Mouse (Mus musculus) hindlimb bud, embryonic 11.5 days (tissue): ENCODE data around the gene Thsd7b.

Experiments used
- DNase-seq: peaks from one replicate; pipeline ENCODE4 v3.0.0-alpha.2; 2012; ENCODE audit warnings: low read depth, low spot score; ENCODE audit errors: extremely low spot score

Thsd7b gene

GRCm38 (mm10) chr1:129272982-129273937 lies at the start of gene Thsd7b:
Gene Thsd7b (plus strand): TSS chr1:129273302.
- no peak for DNase-seq

- DNase-seq: no peak
These were observed 28.8 kb upstream of the Thsd7b start for GRCm38 (mm10) chr1:129244292-129244691.

- no peak for DNase-seq
These were observed 22.2 kb upstream of the Thsd7b start for GRCm38 (mm10) chr1:129250704-129251443.

DNA sequence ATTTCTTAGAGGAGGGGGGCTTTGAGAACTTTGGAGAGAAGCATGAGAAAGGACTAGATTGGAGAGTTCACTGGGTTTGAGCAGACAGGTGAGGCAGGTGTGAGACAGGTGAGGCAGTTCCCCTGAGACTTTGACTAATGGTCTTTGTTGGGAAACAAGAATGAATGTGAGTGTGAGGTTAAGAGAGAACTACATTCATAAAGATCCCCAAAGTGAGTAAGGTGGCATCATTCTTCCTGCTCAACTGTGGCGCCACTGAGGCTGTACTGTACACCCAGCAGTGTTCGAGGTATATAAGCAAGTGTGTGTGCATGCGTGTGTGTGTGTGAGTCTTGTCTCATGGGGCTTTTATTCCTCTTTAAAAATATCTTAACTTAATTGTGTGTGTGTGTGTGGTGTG lies 6.4 kb upstream of the Thsd7b start:
- DNase-seq: no peak

DNA sequence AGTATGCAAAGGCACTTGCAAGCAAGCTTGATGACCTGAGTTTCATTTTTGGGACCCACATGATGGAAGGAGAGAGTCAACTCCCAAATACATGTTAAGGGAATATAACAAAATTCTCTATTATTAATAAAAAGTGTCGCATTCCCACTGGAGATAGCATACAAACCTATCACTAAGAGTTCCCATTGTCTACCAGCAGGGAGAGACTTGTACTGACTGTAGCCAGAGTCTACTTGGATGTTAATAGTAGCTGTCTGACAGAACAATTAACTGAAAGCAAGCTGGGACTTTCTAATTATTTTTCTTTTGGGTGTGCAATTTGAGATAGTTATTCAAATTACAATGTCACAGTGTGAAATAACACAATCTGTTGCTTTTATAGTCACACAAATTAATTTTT lies 31.1 kb downstream of the Thsd7b start:
- no peak for DNase-seq

DNA sequence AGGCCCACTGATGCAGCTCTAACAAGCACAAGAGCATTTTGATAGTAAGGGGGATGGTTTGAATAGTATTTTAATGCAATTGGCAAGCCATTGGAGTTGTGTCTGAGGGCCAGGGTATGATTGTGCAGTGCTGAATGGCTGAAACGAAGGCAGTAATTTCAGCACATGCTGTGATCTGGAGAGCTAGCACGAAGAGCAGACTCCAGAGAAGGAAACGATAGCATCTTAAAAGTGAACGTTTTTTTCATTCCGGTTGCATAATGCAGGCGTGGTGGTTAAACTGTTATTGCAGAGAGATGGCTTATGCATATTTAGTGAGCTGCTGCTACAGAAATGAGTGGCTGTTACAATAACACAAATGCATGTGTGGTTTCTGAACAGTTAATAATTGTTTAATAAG lies 51.3 kb downstream of the Thsd7b start:
- DNase-seq: no peak

- no peak for DNase-seq
These were observed 51.7 kb downstream of the Thsd7b start for GRCm38 (mm10) chr1:129324798-129325197.

GRCm38 (mm10) chr1:129356631-129357030 lies 83.5 kb downstream of the Thsd7b start:
- DNase-seq: no peak

DNA sequence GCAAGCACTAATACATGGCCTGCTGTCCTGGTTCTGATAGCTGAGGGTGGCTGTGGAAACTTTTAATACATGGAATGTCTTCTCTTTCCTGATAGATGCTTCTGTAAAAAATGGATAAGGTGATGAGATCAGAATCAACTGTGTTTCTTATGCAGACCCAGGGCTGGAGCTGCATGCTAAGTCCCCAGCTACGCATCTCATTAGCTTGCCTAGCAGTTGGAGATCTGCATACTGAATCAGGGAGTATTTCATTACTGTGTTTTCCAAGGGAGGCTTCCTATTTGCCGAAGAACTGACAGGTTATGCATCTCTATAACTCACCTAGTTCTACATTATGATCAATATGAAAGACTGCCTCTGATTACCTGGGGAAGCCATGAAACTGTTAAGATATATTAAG lies 84.3 kb downstream of the Thsd7b start:
- no peak for DNase-seq

DNA sequence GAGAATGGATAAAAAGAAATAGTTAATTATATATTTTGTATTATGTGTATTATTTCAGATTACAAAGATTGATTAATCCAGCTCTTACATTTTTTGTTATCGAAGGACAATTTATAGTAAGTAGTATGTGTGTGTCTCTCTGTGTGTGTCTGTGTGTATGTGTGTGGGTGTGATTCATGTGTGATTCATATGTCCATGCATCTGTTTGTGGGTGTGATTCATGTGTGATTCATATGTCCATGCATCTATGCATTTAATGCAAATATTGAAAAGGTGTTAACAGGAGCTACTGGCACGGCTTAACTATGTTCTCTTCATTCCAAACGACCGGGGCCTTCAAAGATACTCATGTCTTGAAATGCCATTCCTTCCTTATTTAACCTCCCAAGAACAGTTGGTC lies 90.3 kb downstream of the Thsd7b start:
- DNase-seq: no peak

- no peak for DNase-seq
These were observed 91.7 kb downstream of the Thsd7b start for GRCm38 (mm10) chr1:129364828-129365227.

GRCm38 (mm10) chr1:129365590-129365989 lies 92.5 kb downstream of the Thsd7b start:
- DNase-seq: no peak

DNA sequence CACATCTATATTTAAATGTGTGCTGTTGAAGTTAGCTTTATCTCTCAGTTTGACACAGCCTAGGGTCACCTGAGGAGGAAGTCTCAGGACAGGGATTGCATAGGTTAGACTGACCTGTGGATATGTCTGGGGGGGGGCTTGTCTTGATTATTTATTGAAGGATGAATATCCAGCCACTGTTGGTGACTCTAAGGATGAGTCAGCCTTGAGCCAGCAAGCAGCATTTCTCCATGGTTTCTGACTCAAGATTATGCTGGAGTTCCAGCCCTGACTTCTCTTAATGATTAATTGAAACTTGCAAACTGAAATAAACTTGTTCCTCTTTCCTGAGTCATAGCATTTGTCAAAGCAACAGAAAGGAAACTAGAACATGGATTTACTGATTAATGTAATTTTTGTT lies 113.4 kb downstream of the Thsd7b start:
- no peak for DNase-seq

DNA sequence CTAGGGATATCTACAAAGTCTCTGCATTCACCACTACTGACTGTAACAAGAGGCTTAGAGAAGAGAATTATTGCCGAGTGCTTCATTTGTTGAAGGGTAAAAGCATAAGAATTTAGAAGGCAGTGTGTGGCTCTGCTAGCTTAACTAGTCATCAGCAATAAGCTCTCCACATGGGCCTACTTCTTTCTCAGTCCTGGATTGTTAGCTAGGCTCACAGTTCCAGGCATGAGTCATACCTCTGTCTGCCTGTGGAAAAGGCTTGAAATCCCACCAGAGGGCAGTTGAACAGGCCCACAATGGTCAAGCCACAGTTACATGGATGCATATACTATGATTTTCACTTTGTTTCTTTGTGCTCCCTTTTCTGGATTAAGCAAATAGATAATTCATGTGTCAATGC lies 138.5 kb downstream of the Thsd7b start:
- no peak for DNase-seq

DNA sequence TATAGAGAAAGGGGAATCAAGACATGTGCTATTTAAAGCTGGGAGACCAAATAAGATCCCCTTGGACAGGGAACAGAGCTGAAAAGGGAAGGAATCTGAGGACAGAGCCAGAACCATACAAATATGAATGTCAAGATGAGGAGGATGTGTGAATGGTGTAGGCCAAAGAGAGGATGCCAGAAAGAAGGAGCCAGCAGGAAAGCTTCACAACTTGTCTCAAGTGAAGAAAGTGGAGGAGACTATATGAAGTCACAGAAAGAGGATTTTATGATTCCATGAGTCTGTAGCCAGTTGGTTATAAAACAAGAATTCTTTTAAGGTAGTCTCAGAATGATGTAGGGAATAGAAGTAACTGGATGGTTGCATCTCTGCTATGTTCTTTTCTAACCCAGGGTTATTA lies 148.5 kb downstream of the Thsd7b start:
- no peak for DNase-seq

GRCm38 (mm10) chr1:129464414-129464813 lies 191.3 kb downstream of the Thsd7b start:
- DNase-seq: no peak

- DNase-seq: no peak
These were observed 200.4 kb downstream of the Thsd7b start for GRCm38 (mm10) chr1:129473504-129473903.

DNA sequence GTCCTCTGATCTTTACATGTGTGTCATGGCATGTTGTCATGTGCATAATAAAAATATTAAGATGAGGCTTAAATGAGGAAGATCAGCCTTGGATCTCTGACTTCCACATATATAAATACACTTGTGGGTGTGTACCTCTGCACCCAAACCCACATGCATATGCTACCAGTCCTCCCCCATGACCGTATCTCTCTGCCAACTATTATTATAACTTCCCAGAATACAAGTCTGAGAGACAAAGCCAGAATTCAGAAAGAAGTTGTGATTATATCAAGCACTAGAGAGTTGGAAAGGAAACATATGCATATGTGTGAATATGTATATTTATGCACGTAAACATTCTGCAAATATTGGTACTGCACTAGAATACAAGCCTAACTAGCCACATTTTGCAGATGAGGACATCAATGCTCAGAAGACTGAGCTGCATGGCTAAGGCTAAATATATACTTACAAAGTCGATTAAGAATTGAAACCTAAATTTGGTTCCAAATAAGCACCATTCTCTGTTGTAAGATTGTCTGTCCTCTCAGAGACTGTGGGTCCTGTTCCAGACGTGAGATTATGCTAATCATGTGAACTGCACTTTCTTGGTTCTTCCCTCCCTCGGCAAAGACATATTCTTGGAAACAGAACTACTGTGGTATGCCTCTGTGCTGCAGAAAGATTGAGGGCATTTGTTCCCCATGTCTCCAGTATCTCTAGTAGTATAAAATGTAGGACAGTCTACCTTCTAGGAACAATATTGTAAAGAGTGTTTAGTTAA lies 211.3 kb downstream of the Thsd7b start:
- DNase-seq: no peak

- no peak for DNase-seq
These were observed 218.0 kb downstream of the Thsd7b start for GRCm38 (mm10) chr1:129491136-129491535.

GRCm38 (mm10) chr1:129493929-129494328 lies 220.8 kb downstream of the Thsd7b start:
- DNase-seq: no peak

DNA sequence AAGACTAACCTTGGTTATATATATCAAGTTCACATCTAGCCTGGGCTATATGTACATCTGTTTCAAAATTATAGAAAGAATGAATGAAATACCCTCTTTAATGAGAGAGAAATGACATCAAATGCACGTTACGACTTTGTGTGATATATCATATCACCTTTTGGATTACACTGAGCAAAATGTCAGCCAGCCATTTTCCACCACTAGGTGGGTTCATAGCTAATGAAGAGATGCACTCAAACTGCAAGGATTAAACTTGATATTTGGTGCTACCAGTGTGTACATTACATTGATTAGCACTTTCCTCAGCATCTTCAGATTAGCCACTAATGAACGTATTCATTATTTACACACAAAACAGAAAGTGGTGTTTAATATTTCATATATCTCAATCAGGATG lies 228.6 kb downstream of the Thsd7b start:
- no peak for DNase-seq
